Mouse (Mus musculus) right cerebral cortex, adult 2 months (tissue): ENCODE measurements around the gene Snx9.

Experiments
- DNase-seq, 2 experiments: peaks; one replicate each; pipeline ENCODE4 v3.0.0; 2021 to 2022; ENCODE audit warnings: low spot score in 2 of 2

Snx9 gene

DNA sequence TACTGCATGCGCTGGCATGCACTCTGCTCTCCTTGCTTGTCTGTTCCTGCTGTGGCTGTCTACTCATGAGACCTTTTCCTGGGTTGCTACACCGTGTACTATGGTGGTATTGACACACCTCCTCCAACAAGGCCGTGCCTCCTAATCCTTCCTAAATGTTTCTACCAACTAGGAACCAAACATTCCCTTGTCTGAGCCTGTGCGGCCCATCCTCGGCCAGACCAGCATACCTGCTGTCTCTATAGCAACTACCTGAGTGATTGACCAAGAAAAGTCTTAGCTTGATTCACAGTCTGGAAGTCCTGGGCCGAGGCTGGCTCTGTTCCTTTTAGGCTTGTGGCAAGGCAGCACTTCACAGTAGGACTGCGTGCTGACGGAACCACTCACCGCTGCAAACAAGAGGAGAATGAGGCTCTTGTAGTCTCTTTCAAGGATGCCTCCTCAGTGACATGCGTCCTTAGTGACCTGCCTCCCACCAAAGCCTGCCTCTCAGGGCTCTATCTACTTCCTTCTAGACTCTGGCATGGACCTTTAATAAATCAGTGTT, 36.6 kb downstream of the Snx9 start:
- DNase-seq = no peak

DNA sequence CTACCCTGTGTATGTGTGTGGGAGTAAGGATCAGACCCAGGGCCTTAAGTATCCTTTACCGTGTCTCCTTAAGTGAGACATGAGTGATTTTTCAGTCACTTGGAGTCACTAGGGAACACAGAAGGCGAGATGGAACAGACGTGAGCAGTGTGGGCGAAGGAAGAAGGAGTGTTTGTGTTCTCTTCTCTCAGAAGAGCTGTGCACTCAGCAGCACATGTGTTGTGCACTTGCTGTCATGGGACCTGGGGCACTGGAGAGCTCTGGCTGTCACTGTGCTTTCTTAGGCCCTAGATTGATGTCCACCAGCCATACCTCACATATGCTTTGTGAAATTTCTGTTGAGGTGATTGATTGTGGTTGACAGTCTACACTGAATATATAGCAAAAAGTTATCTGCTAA, 37.7 kb downstream of the Snx9 start:
- no peak for DNase-seq

DNA sequence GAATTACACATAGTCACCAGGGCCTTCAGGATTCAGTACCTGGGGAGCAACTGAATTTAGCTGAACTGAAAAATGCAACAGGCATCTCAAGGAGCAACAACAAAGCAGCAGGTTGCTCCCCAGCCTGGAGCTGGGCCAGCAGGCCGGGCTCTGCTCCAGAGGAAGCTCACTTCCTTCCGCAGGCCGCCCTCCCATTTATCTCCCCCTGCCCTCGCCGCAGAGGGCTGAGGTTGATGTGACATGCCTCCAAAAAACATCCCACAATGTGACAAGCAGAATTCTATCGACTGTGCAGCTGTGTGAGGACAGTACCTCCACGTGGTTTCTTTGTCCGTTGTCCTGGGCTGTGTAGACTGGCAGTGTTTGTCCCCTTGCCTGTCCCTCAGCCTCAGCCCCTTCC, 44.3 kb downstream of the Snx9 start:
- DNase-seq = peak in 1 of 2 experiments; percentile 33

DNA sequence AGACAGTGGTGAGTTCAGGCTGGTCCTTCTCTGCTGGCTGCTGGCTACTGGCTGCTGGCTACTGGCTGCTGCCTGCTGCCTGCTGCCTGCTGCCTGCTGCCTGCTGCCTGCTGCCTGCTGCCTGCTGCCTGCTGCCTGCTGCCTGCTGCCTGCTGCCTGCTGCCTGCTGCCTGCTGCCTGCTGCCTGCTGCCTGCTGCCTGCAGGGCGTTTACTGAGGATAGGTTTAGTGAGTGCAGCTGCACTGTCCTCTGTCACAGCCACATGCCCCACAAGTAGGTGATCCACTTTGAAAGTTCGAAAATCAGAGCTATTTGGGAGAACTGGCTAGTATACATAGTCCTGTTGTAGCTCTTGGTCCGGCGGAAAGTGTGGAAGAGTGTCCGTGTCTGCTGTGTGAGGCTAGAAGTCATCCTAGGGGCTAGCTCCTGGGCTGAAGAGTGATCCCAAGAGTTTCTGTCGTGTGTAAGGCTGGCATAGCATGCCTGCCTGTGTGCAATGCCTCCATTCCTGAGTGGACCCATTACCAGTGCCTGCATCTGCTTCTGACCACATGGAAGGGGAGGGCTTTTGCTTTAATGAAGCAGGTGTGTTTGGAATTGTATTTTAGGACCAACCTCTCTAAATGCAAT, 45.2 kb downstream of the Snx9 start:
- no peak for DNase-seq

DNA sequence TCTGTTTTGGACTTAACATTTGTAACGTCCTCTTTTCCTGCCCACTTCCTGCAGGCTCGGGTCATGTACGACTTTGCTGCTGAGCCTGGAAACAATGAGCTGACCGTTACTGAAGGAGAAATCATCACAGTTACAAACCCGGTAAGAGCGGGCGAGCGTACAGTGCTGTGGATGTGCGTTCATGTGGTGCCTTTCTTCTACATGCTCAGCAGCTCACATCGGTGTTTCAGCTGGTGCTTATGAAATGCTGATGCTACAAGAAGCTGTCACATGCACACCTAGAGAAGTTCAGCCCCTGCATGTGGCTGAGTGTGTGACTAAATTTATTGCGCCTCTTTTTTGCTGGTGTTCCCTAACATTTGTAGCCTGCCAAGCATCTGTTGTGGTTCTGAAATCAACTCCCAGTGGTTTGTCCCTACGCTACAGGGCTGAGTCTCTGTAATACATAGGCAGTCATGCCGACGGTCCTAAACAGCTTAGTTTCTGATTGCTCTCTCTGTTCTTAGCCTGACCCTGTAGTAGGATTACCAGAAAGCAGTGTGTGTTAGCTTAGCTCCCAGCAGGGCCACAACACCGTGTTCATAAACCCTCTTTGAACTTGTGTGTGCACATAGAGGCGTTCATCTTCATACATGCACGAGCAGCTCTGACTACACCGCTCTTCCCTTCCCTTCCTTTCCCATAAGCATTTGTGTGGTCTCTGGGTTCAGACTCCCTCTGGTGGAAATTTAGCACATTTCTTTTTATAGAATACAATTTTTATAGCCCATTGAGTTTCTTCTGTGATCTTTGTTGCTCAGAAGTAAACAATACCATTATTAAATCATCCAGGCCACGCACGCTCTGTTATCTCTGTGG, 46.0 kb downstream of the Snx9 start:
- peak; percentile 37 to 47 for DNase-seq

DNA sequence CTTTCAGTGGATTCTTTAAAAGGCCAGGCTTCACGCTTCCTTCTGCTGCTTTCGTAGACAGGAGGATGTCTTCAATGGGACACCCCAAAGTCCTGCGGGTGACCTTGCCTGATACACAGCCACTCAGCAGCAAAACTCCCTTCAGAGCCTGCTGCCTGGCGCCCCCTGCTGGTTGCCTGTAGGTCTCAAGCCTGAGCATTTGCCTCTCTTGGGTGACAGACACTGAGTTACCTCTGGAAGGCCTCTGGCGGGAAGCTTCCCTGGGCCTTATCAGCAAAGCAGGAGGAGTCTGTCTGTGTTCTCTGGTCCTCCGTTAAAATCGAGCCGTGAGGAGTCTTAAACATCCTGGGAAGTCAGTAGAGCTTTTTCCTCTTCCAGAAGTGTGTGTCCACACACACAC, 49.3 kb downstream of the Snx9 start:
- DNase-seq = peak; percentile 73 to 81

DNA sequence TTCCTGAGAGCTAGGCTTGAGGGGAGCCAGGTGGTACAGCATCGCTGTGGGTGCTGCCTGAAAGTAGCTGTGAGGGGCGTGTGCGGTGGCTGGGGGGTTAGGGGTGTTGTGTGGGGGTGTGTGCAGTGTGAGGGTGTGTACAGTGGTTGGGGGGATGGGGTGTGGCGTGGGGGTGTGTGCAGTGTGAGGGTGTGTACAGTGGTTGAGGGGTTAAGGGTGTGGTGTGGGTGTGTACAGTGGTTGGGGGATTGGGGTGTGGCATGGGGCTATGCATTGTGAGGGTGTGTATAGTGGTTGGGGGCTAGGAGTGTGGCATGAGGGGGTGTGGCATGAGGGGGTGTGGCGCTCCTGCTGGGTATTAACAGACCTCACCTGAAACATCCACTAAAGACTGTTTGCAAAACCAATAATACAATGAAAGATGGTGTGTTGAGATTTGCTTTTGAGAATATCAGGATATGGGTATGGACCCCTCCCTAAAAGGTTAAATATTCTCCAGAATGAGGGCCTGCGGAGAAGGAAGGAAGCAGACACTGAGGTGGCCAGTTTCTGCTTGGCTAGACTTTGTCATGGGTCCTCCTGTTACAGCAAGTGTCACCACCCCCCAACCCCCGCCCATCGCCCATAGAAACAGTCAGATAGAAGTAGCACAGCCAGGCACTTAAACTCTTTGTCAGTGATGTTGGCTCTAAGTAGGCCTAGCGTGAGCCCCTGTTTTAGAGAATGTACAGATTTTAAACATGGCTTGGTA, 51.0 kb downstream of the Snx9 start:
- DNase-seq = no peak

DNA sequence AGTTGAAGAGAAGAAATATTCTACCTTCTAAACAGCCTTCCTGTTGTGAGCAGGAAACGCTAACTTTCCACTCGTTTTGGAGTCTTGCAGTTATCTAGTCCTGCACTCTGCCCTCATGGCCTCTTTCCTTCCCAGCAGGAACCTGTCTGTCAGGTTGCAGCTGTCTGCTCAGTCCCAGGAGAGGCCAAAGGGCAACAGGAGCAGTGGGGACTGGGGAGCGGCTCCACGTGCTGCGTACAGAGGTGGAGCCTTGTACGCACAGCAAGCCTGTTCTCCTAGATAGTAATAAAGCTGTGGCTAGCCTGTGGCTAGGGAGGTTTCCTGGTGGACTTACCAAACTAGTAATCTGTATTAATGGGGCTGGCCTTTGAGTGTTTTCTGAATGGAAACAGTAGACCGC, 52.0 kb downstream of the Snx9 start:
- no peak for DNase-seq

DNA sequence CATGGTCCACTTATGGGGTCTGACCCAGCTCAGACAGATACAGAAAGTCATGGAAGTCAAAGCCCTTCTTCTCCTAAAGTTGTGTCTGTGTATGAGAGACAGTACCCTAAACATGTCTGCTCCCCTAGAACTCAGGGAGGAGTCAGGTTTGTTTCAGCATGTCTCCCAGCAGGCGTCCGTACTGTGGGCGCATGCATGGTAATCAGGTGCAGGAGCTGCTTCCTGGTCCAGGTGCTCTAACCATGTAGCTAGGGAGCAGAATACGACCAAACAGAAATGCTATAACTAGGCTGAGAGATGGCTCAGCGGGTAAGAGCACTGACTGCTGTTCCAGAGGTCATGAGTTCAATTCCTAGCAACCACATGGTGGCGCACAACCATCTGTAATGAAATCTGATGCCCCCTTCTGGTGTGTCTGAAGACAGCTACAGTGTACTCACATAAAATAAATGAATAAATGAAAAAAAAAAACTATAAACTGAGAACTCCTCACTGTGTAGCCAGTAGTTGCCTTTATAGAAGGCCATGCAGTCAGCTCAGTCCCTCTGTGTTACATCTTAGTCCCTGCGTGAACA, 52.5 kb downstream of the Snx9 start:
- no peak for DNase-seq

DNA sequence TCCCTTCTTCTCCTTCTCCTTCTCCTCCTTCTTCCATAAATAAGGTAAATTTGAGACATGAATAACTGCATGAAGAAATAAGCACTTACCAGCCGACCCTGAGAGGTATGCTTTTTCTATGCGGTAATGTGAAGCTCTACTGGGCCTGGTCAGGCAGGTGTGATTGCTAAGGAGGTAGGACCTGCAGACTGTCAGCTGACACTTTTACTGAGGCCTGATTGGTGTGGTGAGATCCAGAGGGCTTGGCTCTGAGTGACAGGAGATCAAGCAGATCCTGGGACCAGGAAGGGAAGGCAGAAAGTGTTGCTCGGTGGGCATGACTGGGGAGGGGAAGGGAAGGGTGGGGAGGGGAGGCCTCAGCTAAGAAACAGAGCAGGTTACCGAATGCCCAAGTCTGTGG, 54.9 kb downstream of the Snx9 start:
- DNase-seq = no peak

DNA sequence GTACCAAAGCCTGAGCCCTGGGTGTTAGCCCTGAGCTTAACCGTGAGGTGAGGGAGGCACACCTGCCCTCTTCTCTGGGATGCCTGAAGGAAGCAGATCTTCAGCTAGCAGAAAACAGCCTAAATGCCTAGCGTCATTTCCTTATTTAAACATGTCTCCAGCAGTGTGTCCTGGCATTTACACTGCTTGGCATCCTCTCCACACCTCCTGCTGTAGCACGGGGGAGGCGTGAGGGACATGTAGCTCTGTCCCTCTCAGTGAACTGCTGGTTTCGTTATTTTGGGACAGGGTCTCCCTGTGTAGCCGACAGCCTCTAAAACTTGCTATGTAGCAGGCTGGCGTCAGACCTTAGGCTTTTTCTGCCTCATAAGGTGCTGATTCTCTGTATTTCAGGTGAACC, 55.5 kb downstream of the Snx9 start:
- no peak for DNase-seq

DNA sequence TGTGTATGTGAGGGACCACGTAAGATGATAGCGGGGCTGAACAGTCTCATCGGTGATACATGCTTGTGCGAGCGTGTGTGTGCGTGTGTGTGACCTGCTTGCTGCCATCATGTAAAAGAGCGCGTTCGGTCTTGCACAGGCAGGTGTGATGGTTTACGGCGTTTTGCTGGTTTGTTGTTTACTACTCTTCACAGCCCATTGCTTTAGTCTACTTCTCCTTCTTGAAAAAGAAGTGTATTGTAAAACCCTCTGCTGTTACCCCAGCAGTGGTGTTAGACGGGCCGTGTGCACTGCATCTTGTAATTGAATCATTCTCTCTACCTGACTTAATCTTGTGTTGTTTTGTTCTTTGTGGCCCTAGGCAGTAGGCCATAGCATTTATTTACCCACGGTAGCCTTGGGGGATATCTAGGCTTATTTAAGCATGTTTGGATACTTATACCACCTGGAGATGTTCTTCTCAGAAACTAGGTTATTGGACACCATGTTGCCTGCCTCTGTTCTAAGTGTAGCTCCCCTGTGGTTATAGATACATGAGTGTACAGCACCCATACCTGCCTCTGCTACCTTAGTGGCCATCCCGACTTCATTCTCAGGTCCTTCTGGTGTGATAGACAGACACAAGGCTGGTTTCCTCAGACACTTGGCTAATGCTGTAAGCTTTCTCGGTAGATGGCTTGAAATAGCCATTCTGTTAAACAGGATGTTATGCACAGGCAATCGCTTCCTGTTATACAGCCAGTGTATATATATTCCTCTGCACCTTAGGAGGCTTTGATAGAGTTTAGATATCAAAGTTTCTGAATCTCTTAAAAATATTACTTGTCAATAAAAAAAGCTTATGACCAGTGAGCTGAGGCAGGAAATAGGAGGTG, 56.4 kb downstream of the Snx9 start:
- no peak for DNase-seq

DNA sequence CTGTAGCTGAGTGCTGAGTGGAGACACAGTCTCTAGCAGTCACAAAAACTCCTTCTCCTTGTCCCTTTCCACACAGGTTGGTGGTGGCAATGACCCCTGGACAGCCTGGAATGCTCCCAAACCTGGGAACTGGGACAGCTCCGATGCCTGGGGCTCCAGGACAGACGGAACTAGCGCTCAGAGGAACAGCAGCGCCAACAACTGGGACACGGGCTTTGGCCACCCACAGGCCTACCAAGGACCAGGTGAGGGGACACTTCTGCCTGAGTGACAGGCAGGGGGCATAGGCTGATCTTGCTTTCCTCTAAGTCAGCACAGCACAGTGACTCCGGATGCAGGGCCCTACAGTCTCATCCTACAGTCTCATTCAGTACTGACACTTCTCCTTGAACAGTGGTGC, 58.1 kb downstream of the Snx9 start:
- DNase-seq = no peak

DNA sequence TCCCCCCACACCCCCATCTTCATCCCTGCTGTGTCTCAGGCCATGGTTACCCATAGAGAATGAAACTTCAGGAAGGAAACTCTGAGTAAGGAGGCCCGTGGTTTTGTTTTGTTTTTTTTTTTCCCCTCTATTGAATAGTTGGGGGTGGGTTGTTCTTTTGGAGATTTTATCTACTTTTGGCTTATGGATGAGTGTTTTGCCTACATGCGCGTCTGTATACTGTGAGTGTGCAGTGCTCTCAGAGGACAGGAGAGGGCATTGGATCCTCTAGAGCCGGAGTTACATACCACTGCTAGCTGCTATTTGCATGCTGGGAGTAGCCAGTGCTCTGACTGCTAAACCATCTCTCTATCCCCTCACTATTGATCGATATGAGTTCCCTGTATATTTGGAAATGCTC, 60.3 kb downstream of the Snx9 start:
- no peak for DNase-seq

DNA sequence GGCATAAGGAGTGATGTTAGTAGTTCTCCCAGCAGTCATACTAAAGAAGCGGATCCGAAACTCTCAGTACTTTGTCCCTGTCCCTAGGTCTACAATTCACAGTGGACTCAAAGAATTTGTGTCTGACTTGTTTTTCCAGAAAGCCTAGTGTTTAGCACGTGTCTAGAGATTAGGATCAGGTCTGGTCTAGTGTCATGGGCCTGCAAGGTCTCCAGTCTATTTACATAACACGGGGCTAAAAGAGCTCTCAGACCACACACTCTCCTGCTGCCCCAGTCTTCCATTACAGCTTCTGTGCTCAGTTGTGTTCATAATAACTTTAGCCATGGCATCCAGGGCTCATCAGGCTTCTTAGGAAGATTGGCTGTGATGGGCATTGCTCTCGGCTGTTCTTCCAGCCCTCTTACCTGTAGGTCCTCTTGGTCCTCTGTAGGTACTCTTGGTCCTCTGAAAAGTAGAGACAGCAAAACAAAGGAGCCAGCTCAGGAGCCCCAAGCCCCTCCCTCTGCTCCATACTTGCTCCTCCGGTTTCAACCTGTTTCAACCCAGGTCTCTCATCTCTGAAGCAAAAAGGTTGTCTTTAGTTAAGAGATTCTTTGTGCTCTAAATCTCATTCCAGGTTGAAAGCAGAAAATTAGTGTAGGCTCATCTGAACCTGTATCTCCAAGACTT, 62.6 kb downstream of the Snx9 start:
- no peak for DNase-seq

DNA sequence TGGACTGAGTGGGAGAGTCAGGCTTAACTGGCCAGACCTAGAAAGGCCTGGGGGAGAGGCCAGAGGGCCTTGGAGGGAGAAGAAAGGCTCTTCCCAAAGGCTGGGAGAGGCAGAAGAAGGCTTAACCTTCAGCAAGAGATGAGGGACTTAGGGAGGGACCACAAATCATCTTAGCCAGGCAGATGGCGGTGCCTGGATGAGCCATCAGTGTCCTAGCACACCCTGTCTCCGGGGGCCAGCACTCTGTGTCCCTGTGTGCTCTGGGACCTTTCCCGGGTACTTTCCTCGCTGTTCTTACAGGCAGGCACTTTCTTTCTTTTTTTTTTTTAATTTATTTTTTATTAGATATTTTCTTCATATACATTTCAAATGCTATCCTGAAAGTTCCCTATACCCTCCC, 68.6 kb downstream of the Snx9 start:
- no peak for DNase-seq

DNA sequence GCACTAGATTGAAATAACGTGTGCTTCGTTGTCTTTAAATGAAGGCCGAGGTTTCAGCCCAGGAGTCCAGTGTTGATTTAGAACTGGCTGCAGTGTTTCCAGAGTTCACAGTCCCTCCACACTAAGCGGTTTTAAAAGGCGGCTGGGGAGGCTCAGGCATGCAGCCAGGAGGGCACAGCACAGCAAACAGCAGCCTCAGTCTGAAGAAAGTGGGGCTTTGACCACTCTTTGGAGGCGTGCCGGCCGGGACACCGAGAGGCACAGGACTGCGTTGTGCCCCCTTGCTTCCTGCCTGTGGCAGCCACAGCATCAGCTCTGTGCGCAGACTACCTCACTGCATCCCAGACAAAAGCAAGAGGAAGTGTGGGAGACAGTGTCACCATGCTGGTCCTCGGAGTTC, 70.5 kb downstream of the Snx9 start:
- DNase-seq = peak; percentile 30 to 47

DNA sequence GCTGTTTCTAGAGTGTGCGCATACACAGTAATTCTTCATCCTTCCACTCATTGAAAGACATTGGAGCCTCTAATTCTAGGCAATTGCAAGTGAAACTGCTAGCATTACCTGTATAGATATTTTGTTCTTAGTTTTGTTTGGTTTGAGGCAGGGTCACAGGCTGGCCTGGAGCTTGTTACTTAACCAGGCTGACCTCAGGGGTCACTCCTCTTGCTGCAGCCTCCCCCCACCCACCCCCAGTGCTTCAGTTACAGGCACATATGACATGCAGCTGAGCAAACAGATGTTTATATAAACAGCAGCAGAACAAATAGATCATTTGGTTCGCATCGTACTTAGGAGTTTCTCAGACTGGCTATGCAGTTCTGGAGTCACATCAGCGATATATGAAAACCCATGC, 71.7 kb downstream of the Snx9 start:
- DNase-seq = no peak

DNA sequence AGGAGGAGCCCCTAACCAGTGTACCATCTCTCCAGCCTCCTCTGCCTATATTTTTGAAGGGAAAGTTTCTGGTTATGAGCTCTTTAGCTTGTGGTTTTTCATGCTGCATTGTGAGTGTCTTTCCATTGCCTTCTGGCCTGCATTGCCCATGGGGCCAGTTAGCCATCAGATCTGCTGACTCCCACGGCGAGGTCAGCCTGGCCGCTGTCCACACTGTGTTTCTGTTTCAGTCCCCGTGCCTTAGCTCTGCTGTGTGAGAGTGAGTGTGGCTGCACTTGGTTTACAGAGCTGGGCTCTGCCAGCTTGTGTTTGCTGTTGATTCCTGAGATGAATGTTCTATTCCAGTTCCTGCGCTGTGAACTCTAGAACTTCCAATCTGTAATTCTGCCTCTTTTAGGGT, 73.1 kb downstream of the Snx9 start:
- DNase-seq = no peak

DNA sequence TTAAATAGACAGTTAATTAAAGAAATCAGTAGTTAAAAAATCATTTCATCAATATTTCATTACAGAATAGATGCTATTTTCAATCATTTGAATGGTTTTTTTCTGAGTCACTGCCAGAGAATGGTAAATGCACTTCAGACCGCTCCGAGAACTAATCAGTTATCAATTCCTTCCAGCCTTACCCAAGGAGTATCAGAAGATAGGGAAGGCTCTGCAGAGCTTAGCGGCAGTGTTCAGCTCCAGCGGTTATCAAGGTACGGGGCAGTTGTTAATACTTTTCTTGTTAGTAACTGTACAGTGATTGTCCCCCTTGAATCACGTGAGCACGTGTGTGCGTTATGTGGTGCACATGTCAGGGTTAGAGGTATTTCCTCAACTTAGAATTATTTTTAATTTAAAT, 80.8 kb downstream of the Snx9 start:
- no peak for DNase-seq

DNA sequence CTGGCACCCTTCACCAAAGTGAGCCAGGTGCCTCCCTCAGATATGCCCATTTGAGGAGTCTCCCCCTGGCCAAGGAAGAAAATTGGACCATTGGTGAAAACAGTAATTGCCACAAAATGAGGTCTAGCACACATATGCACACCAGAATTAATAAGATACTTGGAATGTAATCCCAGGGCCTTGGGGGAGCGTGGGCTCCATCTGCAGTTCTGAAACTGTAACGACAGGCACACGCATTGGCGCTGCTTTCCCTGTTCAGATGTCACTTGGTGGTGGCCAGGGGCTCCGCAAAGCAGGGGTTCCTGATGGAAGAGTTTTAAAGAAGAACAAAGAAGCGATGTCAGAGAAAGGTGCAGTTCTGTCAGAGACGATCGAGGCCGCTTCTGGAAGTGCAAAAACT, 82.2 kb downstream of the Snx9 start:
- DNase-seq = peak; percentile 53 to 72
